Mouse (Mus musculus) bone marrow macrophage, adult 2 months (primary cell): Measurements from ENCODE around the gene Mtmr14. TPM values are rescaled to one million over a fixed set of nuclear protein-coding genes. Genes with fewer than 3 reads are reported as not detected.

Experiments
- H3K27ac ChIP-seq: 2 replicates; pipeline ENCODE4 v1.5.1; 2012; ENCODE audit warnings: low read depth, low read length; ENCODE audit not compliant: insufficient read depth
- H3K4me1 ChIP-seq: 2 replicates; pipeline ENCODE4 v1.6.1; 2012; ENCODE audit warnings: low read length; ENCODE audit not compliant: control insufficient read depth, insufficient read depth
- H3K4me3 ChIP-seq: 2 replicates; pipeline ENCODE4 v1.5.1; 2012; ENCODE audit warnings: mild to moderate bottlenecking, low read length, moderate library complexity; ENCODE audit not compliant: insufficient read depth
- CTCF ChIP-seq: IDR thresholded peaks from 2 replicates; pipeline ENCODE4 v1.5.1; 2012; ENCODE audit warnings: low read depth, mild to moderate bottlenecking, low read length, moderate library complexity
- POLR2A ChIP-seq: IDR thresholded peaks from 2 replicates; pipeline ENCODE4 v1.6.1; 2012; ENCODE audit warnings: mild to moderate bottlenecking, low read depth, low read length, borderline replicate concordance
- polyA plus RNA-seq: library from polyadenylated mRNA; stranded (reverse); fragments of >200 nt; gene quantifications from 2 replicates; pipeline ENCODE4 v1.2.4, GENCODE M21; 2012; ENCODE audit not compliant: missing spikeins, insufficient read depth, insufficient read length

The Mtmr14 gene
- polyA plus RNA-seq, 1 experiment = 60.2 TPM

GRCm38 (mm10) chr6:113267988-113268387 lies 30.3 kb downstream of the Mtmr14 start:
- no peak overlapping the region for H3K27ac ChIP-seq
- H3K4me1 ChIP-seq = no peaks in the 10 kb centered on the region
- TF ChIP-seq CTCF = no peak
- TF ChIP-seq POLR2A = no peak
- no peak overlapping the region for H3K4me3 ChIP-seq

- no peaks in the 10 kb centered on the region for H3K4me1 ChIP-seq
- TF ChIP-seq POLR2A = no peak
- H3K27ac ChIP-seq = no peak overlapping the region
- H3K4me3 ChIP-seq = no peak overlapping the region
Measured at GRCm38 (mm10) chr6:113272365-113272764, 34.7 kb downstream of the Mtmr14 start.

GRCm38 (mm10) chr6:113276846-113277245 lies 39.2 kb downstream of the Mtmr14 start:
- no peak overlapping the region for H3K4me3 ChIP-seq
- no peak overlapping the region for H3K27ac ChIP-seq
- TF ChIP-seq CTCF (no peak), POLR2A (no peak)
- H3K4me1 ChIP-seq = no peaks in the 10 kb centered on the region

GRCm38 (mm10) chr6:113281676-113282075 lies 44.0 kb downstream of the Mtmr14 start:
- TF ChIP-seq POLR2A (no peak), CTCF (no peak)

GRCm38 (mm10) chr6:113282101-113282802 lies 44.6 kb downstream of the Mtmr14 start, which contains the start of gene Cpne9:
Gene Cpne9 (plus strand): TSS chr6:113282307.
- no peak for TF ChIP-seq CTCF
- no peak for TF ChIP-seq POLR2A
- Histone ChIP-seq H3K4me3 (no peak within 1 kb of the TSS), H3K4me1 (peaks cover 10% of the 10 kb centered on the region), H3K27ac (no peak within 1 kb of the TSS)

More at GRCm38 (mm10) chr6:113281676-113282075, 44.0 kb downstream of the Mtmr14 start:
- Histone ChIP-seq H3K4me3 (no peak overlapping the region), H3K27ac (no peak overlapping the region), H3K4me1 (peaks cover 10% of the 10 kb centered on the region)

GRCm38 (mm10) chr6:113282969-113283368 lies 45.3 kb downstream of the Mtmr14 start:
- H3K4me3 ChIP-seq = no peak overlapping the region
- H3K4me1 ChIP-seq = peaks cover 10% of the 10 kb centered on the region
- no peak overlapping the region for H3K27ac ChIP-seq
- TF ChIP-seq CTCF (no peak), POLR2A (no peak)

GRCm38 (mm10) chr6:113283500-113283899 lies 45.9 kb downstream of the Mtmr14 start:
- Histone ChIP-seq H3K4me1 (peaks cover 10% of the 10 kb centered on the region), H3K27ac (no peak overlapping the region), H3K4me3 (no peak overlapping the region)
- TF ChIP-seq CTCF (no peak), POLR2A (no peak)

GRCm38 (mm10) chr6:113284931-113285330 lies 47.3 kb downstream of the Mtmr14 start:
- Histone ChIP-seq H3K4me3 (no peak overlapping the region), H3K27ac (no peak overlapping the region), H3K4me1 (peaks cover 10% of the 10 kb centered on the region)
- TF ChIP-seq CTCF (no peak), POLR2A (no peak)

GRCm38 (mm10) chr6:113286316-113286715 lies 48.7 kb downstream of the Mtmr14 start:
- no peak overlapping the region for H3K4me3 ChIP-seq
- TF ChIP-seq POLR2A (no peak), CTCF (no peak)
- H3K4me1 ChIP-seq = peaks cover 10% of the 10 kb centered on the region

GRCm38 (mm10) chr6:113287236-113287635 lies 49.6 kb downstream of the Mtmr14 start:
- no peak overlapping the region for H3K27ac ChIP-seq
- H3K4me3 ChIP-seq = no peak overlapping the region
- no peak for TF ChIP-seq CTCF
- no peak for TF ChIP-seq POLR2A

More at GRCm38 (mm10) chr6:113286316-113286715, 48.7 kb downstream of the Mtmr14 start:
- H3K27ac ChIP-seq = no peak overlapping the region

GRCm38 (mm10) chr6:113289346-113289745 lies 51.7 kb downstream of the Mtmr14 start:
- no peak overlapping the region for H3K27ac ChIP-seq
- H3K4me1 ChIP-seq = peaks cover 10% of the 10 kb centered on the region
- no peak for TF ChIP-seq CTCF
- TF ChIP-seq POLR2A = no peak
- no peak overlapping the region for H3K4me3 ChIP-seq

More at GRCm38 (mm10) chr6:113287236-113287635, 49.6 kb downstream of the Mtmr14 start:
- peaks cover 10% of the 10 kb centered on the region for H3K4me1 ChIP-seq
